Mouse (Mus musculus): Measurements from ENCODE around the gene Fgfr2.

DNA sequence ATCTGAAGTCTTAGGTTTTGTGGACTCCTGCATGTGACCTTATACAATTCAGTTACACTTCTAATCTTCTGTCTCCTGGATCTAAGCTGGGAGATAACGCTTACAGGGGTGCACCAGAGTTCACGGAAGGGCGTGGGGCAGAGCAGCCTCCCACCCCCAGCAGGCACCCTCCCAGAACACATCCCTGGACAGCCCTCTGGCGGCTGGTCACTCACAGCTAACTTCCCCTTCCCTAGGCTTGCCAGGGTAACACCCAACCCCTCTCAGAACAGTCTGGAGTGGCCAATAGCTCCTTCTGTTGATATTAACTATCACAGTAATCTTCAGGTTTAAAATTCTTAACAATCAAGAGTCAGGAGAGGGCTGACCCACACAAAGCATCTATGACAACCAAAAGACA is 75.9 kb downstream of the Fgfr2 start:
- TF ChIP-seq ZC3H11A (IDR thresholded peaks at IDR 0.05; ENCODE audit: borderline replicate concordance, low read depth, low read length) (no peak), HCFC1 (IDR thresholded peaks at IDR 0.05; ENCODE audit: borderline replicate concordance, insufficient read depth, low read length) (no peak), MAFK (IDR thresholded peaks at IDR 0.05; ENCODE audit: insufficient read depth, low read depth, low read length) (no peak), CHD2 (IDR thresholded peaks at IDR 0.05; ENCODE audit: low read depth, low read length) (no peak)
